Mouse (Mus musculus): ENCODE measurements around the gene Igf2bp2. TPM values are rescaled to one million over a fixed set of nuclear protein-coding genes. Genes with fewer than 3 reads are reported as not detected.
A peak's percentile ranks its signal among the peaks of the same experiment; 100 is the strongest.

Igf2bp2 gene
- total RNA-seq, 2 experiments from 2014 or later, result 32.2 to 33.8 TPM

DNA sequence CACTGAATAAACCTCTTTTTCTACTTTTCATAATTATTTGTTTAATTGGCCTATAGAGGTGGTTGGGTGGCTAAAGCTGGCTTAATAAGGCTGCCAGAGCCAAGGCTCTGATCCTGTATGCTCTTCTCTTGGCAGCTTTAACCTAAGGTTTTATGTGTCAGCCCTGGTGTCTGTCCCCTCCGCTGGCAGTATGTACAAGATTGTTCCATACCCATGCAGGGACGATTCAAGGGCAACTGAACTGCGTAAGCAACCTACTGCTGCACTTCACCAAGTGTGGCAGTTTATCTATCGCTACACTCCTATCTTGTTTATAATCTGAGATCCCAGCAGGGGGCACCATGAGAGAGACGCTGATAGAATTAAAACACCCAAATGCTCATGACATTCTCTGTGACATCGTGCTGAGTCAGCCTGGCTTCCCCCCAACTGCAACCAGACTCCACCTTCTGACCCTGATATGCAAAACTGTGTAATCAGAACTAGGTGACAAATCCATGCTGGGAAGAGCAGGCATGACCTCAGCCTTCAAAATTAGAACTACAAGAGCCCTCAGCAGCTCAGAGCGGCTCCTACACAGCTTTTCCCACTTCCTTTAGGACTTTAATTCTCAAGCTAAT, 55.1 kb downstream of the Igf2bp2 start:
- DNase-seq (ENCODE audit: low spot score in 2 of 2), result peak; percentile 33 to 65

DNA sequence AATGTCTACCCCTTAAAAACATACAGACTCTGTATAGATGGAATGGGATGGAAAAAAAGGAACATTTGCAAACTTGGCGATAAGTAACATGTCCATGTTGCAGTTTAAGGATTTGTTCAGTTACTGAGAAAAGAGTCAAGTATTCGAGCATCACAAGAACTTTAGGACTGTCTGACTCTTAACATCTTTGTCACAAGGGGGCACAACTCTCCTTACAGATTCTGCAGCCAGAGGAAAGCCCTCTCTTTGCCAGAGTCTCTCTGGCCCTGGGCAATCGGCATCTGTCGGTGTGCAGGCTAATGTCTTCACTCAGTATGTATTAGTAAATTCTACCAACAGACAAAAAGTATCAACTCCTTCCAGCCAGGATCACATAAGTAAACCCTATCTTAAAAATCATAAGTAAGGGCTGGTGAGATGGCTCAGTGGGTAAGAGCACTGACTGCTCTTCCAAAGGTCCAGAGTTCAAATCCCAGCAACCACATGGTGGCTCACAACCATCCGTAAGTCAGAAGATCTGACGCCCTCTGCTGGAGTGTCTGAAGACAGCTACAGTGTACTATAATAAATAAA, 57.0 kb downstream of the Igf2bp2 start:
- DNase-seq (ENCODE audit: low spot score in 2 of 2), result no peak

DNA sequence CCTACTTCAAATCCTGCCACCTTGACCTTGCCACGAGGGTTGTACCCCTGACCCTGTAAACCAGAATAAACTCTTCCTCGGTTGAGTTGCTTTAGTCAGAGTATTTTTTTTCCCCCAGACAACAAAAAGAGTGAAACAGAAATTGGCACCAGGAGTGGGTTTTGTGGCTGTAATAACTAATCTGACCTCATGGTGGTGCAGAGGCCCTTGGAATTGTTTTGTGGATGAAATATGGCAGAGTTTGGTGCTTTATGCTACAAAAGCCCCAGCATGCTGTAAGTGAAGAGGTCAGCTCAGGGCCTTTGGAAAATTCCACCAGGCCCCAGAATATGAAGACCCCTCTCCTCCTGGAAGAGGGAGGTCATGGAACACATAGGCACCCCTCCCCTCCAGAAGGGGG, 63.0 kb downstream of the Igf2bp2 start:
- DNase-seq (ENCODE audit: low spot score in 2 of 2), result no peak

DNA sequence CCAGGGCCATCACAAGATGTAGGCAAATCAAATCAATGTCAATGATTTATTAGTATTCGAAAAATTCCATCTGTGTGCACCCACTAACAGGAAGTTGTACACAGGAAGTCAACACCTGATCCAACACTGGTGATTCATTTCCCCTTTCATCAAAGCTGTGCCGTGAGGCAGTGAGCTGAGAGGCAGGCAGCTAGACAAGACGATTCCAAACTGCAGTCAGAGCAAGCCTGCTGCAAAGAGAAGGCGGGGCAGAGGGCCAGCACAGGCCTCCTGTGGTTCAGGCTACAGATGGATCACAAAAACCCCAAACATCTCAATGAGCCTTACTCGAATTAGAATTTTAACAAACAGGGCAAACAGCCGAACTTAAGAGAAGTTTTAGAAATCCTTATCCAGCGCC, 65.4 kb downstream of the Igf2bp2 start:
- DNase-seq (ENCODE audit: low spot score in 2 of 2), result peak in 1 of 2 experiments; percentile 42

DNA sequence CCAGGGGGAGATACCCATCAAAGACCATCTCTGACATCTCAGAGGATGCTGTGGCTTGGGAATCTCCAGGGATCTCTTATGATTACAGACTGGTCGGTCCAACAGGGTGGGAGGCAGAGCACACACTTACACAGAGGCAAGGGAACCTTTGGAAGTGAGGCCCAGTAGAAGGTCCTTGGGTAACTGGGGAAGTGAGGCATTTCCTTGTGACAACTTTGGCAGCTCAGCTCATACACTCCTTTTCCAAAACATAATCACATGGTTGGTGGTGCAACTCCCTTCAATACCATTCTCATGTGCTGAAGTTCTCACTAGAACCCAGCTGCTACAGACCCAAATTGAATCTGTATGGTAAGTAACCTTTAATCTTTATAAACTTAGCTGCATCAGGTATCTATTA, 67.3 kb downstream of the Igf2bp2 start:
- no peak for DNase-seq (ENCODE audit: low spot score in 2 of 2)

DNA sequence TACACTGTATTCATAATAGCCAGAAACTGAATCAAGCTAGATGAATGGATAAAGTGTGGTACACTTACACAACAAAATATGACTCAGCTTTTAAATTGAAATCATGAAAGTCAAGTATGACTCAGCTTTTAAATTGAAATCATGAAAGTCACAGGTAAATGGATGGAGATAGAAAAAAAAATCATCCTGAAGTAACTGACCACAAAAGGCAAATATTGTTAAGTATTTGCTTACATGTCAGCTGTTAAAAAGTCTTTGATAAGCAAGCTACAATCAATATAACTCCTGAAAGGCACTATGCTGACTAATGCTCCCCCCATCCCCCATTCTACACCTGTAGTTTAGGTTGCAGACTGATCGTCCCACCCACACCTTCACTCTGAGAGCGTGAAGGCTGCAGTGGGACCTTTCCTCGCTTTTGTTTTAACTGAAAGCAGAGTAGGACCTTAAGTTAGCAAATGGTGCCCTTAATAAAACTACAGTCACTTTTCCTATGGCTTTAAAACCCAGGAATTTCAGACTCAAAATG, 71.8 kb downstream of the Igf2bp2 start:
- DNase-seq (ENCODE audit: low spot score in 2 of 2), result no peak

DNA sequence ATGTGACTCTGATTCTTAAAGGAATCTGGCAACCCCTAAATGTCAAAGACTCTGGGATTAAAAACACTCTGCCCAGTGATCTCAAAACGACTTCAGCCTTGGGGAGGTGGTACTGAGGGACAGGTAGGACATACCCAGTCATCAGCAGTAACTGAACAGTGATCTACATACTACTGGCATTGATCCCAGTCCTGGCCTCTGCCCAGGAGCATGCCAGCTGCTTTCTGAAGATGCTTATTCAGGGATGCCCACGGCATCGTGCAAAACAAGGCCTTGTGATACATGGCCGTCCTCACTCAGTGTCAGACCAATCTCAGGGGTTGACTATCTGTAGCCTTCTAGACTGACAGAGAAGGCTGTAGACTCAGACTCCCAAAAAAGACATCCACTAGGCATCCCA, 77.7 kb downstream of the Igf2bp2 start:
- no peak for DNase-seq (ENCODE audit: low spot score in 2 of 2)

DNA sequence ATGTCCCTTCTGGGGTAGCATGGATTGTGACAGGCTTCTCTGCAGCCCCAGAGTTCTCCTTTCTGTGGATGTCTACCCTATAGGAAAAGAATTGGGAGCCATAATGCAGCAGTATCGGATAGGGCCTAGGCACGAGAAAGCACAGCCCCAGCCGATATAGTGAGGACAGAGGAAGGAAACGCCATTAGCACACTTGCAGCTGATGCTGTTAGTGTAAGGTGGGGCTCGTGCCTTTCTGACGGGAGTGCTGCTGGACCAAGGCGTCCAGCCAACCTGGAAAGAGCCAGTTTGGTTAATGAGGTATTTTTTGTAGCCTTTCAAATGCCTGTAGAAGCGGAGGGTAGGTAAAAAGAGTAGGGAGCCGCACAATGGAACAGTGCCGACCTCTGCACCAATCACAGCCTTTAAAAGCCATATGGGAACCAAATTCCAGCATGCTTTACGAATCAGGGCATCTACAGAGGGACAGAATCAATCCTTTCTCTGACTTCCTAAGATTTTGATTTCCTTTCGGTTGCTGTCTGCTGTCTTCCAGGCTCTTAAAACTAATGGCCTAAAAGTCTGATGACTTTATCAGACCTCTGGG, 82.9 kb downstream of the Igf2bp2 start:
- no peak for DNase-seq (ENCODE audit: low spot score in 2 of 2)

DNA sequence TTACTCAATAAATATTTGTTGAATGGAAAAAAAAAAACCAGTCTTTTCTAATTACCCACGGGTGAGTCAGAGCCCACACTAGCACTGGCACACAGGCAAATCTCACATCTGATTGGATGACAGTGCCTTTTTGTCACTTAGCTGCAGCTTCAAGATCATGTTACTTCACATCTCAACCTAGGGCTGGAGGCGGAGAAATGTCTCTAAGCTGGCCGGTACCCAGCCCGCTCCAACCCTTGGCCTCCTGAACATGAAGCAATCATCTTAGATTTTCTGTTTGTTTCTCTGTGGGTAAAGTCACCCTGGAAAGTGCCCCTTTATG, 86.5 kb downstream of the Igf2bp2 start:
- no peak for DNase-seq (ENCODE audit: low spot score in 2 of 2)

DNA sequence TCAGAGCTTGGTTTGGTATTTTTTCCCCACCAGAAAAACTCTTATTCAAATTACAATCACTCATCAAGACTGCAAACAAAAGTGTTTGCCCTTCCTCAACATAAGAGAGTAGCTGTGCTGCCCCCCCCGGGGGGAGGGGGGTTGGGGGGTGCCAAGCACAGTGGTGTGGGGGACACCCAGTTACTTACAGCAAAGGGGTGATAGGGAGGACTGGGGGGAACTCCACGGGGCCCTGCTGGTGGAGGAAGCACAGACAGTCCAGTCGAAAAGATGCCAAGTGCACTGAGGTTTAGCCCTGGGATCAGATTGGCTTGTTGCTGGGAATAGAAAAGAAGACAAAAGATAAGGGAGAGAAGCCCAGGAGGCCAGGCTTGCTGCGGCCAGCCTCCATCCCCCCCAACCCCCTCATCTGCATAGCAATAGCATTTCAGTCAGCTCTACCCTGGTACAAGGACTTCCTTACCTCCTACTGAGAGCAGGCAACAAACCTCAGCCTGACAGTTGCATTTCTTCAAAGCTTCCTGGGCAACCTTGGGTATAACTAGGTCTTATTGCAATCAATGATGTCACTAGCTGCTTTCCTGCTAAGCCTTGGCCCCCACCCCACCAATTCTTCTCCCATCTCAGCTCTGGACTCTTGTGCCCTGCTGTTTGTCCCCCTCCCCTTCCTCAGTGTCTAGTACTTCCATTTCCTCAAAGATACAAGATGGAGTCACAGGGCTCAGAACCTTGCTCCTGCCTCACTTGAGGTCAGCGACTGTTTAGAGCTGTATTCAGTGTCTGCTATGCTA, 87.1 kb downstream of the Igf2bp2 start:
- no peak for DNase-seq (ENCODE audit: low spot score in 2 of 2)

DNA sequence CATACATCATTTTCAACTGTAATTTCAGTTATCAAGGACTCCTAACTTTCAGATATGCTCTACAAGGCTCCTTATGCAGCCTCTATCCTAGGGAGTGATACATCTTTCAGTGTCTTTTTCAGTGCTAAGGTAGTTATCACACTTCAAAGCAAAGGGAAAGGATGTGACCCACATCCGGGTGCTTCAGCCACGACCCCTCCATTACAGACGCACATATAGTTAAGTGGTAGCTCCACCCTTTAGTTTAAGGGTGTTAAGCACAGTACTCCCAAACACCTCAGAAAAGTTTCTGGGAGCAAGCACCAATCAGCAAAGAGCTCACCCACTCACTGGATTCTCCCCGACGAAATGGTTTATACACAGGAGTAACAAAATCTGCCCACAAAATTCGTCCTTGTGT, 88.0 kb downstream of the Igf2bp2 start:
- DNase-seq (ENCODE audit: low spot score in 2 of 2), result no peak

DNA sequence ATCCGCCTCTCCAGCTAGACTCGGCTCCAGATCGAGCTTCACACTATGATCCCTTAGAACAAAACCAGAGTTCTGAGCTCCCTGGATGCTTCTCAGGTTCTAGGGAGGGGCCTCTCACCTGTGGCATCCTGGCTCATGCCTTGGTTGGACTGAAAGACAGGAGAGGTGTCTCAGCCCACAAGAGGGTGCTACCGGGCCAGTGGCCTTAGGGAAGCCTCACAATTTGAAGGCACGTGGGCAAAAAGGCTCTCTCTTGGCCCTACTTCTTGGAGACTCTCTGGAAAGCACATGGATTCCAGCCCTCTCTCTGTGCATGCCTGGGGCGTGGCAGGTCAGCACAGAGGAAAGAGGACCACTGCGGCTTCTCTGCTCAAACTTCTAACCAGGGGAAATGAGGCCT, 91.7 kb downstream of the Igf2bp2 start:
- no peak for DNase-seq (ENCODE audit: low spot score in 2 of 2)

DNA sequence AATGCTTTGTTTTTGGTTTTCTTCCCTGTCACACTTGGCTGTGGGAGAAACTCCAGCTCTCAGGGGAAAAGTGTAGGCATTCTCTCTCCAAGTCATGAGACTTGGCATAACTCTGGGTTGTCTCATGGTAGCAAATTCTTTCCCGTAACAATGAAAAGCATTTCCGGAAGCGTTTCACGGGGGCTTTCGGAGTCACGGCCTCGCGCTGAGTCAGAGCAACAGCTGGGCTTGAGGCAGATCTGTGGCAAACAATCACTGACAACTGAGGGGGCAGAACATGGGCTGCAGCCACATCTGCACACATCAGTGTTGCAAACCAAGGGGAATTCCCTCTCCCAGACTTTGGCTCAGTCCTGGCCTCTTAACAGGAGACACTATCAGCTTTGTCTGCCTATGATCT, 95.7 kb downstream of the Igf2bp2 start:
- peak in 1 of 2 experiments; percentile 42 for DNase-seq (ENCODE audit: low spot score in 2 of 2)

DNA sequence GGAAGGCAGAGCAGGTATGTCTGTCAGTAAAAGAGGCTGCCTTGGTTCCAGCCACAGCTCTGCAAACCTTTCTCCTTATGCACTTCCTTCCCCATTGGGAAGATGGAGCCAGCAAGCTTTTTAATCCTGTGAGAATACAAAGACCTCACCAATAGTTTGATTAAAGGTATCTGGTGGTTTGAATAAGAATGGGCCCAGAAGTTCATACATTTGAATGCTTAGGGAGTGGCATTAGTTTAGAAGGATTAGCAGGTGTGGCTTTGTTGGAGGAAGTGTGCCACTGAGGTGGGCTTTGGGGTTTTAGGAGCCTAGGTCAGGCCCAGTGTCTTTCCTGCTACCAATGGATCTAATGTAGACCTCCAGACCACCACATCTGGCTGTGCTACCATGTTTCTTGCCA, 97.6 kb downstream of the Igf2bp2 start:
- DNase-seq (ENCODE audit: low spot score in 2 of 2), result no peak

DNA sequence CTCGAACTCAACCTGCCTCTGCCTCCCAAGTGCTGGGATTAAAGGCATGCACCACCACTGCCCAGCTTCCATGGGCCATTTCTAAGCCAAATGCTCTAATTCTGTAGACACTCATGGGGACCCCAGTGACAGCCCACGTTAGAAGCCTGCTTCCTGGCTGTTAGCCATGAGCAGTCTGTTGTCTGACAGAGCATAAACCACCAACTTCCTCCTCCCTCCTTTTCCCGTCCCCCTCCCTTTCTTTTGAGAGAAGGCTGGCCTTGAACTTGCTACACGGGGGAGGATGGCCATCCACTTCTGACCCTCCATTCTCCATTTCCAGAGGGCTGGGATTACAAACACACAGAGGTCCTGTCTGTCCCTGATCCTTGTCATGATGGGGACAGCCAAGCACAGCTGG, 100.8 kb downstream of the Igf2bp2 start:
- DNase-seq (ENCODE audit: low spot score in 2 of 2), result no peak

DNA sequence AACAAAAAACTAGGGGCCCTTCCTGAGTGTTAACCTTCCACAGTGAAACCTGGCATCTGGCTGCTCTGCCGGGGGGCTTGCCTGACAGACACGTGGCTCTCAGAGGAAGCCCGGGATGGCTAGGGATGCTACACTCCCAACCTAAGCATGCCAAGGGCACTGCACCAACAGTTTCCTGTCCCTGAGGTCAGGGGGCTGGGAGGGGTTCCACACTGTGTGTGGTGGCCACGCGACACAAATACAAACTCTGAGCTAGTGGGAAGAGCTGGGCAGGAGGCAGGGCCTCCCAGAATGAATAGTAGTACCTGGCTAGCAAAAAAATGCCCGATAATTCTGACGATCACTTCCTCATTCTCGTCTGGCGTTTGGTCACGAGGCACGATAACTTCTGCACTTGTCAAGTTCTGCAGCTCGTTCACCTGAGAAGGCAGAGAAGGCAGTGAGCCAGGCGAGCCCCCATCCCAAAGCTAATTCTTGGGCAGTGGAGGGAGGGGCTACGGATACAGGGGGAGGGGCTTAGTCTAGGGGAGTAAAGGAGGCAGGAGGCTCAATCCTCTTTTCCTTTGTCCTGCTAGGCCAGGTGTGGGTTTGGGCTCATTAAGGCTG, 101.4 kb downstream of the Igf2bp2 start:
- DNase-seq (ENCODE audit: low spot score in 2 of 2), result no peak

DNA sequence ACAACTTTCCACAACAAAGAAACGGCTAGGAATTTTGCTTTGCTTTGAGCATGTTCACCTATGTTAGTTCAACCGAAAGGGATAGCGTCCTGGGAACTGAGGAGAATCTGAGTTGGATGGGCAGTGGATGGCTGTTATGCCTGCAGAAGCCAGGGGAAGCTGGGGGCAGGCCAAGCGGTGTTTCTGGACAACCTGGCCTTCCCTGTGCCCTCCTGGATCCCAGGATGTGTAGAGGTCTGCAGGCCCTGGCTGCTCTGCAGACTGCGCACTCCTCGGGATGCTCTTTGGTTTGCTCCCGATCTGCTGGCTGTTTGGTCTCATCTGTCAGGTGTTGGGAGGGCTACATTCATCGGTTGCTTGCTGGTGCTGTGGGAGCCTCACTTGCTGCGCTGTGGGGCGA, 102.7 kb downstream of the Igf2bp2 start:
- no peak for DNase-seq (ENCODE audit: low spot score in 2 of 2)

DNA sequence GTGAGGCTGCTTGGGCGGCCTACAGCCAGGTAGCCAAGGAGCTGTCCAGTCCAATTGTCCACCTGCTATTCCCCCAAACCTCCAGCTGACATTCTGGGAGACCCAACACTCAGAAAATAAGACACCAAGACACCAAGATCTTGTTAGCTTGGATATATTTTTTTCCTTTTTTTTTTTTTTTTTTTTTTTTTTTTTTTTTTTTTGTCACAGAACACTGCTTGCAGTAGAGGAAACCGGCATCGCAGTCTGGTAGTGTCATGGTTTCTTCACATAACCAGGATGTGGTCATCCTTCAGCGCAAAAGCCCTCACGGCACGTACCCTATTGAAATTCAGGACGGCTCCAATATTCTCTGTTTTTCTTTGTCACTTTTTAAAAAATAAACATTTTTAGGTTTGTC, 104.2 kb downstream of the Igf2bp2 start:
- no peak for DNase-seq (ENCODE audit: low spot score in 2 of 2)

DNA sequence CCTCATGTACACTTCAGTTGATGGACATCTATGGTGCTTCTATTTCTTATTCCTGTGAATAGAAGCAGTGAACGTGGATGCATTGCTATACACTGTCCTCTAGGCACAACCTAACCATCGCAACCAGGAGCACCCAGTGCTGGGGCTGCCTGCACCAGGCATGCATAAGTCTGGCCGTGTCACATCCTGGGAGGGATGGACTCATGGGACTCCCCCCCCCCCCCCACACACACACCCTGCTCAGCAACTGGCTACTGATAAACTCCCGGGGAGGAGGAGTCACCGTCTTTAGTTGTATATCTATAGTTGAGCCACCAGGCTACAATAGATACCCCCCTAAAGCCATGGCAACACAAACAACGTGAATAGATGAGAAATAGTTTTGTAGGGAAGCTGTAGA, 105.6 kb downstream of the Igf2bp2 start:
- no peak for DNase-seq (ENCODE audit: low spot score in 2 of 2)

DNA sequence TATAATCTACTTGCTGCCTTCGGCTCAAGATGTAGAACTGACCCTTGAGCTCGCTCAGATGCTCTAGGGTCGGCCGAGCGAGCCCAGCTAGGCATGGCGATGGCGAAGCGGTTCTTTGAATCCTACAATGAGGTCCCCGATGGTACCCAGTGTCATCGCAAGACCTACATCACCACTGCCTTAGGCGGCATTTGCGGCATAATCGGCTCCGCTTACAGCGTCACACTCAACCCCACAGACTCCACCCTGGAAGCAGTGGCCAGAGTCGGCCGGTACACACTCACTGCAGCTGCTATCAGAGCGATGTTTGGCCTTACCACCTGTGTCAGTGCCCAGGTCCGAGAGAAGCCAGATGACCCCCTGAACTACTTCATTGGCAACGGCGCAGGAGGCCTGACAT, 109.7 kb downstream of the Igf2bp2 start:
- no peak for DNase-seq (ENCODE audit: low spot score in 2 of 2)

DNA sequence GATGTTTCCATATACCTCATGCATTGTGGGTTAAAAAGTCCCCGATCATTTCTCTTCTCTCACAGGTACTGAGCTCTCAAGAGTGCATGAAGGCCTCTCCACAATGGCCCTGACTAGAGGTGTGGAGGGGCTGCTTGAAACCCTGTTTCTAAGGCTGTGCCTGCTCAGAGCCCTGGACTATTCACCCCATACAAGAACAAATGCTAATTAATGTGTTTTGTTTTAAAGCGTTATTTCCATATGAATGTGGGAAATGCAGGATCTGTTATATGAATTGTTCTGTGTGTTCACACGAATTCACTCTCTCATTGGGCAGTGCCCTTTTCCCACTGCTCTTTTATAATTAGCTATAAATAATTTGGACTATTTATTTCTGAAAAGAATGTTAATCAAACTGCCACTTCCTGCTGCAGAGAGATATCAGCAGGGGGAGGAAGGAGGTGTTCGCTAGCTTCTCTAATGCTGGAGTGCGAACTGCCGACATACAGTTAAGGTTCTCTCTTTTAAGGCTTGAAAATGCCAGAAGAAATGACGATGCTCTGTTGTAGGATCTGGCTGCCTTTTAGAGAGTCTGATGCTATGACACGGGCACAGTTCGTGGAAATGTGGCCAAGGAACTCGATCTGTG, 116.2 kb downstream of the Igf2bp2 start:
- no peak for DNase-seq (ENCODE audit: low spot score in 2 of 2)
